Mouse (Mus musculus) frontal cortex, postnatal 10 days (tissue): ENCODE results near the gene Atg10.

Source experiments
- DNase-seq, 2 experiments: peaks; one replicate each; pipeline ENCODE4 v3.0.0; 2022; ENCODE audit warnings: low spot score in 2 of 2, mixed read lengths in 1 of 2

The Atg10 gene

DNA sequence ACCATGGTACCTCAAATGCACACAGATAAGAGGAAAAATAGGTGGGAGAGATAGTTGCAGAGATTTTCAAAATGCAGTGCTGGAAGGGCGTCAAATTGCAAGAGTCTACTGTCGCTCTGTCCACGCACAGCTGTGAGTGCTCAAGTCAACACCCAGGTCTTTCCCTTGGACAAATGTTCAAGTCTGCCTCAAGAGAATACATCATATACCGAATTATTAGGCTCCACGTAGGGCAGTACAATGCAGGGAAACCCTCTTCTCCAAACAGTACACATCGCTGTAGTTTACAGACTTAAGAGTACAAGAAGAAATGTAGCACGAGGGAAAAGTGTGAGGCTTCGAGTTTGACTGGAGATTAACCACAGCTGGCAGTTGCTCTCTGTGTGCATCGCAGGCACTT lies 200.3 kb downstream of the Atg10 start:
- no peak for DNase-seq

DNA sequence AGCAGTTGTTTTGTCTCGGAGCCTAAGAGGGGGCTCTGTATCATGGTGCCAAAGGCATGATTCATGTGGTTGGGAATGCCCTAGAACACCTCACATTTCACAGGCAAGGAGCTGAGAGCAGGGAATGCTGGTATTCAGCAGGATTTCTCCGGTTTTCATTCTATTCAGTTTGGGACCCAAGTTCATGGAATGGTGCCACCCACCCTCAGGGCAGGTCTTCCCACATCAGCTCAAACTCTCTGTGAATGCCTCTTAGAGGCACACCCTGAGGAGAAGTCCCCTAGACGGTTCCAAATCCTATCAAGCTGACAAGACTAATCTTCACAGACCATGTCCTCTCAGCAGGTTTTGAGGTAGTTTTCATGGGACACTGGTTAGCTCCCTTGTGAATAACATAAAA lies 211.9 kb downstream of the Atg10 start:
- DNase-seq = no peak

GRCm38 (mm10) chr13:90995034-90995629 lies 228.6 kb downstream of the Atg10 start:
- DNase-seq = no peak

DNA sequence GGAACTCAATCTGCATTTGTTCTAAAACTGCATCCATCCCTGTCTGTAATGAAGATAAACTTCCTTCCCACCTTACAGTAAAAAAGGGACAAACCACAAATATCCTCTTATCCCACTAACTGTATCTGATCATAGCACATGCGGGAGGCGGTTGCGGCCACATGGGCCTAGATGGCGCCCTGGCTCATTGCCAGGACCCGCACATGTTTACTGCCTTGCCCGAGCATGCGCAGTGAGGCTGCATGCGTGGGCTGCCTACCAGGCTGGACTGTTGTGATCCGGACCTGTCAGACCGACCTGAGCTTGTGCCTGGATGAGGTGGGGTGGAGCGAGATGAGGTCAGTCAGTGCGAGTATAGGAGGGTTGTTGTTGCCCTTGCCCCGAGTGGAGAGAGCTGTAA lies 230.2 kb downstream of the Atg10 start:
- DNase-seq = peak; percentile 17 to 23

DNA sequence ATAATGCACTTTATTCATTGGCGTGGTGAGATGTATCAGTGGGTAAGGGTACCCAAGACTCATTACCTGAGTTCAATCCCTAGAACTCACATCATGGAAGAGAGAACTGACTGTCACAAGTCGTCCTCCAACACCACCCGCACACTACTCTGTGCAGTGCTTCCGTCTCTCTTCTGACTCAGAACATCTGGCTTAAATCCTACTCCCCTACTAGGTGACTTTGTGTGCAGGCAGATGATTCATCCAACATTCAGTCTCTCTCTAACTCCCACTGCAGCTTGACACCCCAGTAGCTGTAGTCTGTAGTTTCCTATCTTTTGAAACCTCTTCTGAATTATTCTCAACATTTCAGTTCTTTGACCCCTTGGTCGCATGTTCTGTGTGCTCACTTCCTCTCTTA lies 230.8 kb downstream of the Atg10 start:
- DNase-seq = no peak

- no peak for DNase-seq
Measured at GRCm38 (mm10) chr13:90988226-90988625, 235.5 kb downstream of the Atg10 start.

- DNase-seq = no peak
Measured at GRCm38 (mm10) chr13:90985417-90985816, 238.4 kb downstream of the Atg10 start.

GRCm38 (mm10) chr13:90984073-90984472 lies 239.7 kb downstream of the Atg10 start:
- DNase-seq = no peak

DNA sequence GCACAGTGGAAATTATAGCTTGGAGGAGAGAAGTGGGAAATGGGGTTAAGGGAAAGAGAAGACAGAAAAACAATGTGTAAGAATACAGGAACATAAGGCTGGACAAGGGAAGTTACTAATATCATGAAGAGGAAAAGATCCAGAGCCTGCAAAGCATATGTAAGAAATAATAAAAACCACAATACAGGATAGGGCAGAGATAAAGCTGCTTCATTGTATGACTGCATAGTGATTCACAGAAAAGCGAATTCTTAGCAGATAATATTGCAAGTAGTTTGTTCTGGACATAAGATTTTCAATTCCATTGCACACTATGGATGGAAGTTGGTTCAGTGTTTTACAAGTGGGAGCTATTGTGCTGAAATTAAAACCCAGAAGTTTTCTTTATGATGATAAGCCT lies 242.0 kb downstream of the Atg10 start:
- no peak for DNase-seq

GRCm38 (mm10) chr13:90980878-90981674 lies 242.7 kb downstream of the Atg10 start:
- DNase-seq = no peak

- no peak for DNase-seq
Measured at GRCm38 (mm10) chr13:90977057-90977456, 246.7 kb downstream of the Atg10 start.

DNA sequence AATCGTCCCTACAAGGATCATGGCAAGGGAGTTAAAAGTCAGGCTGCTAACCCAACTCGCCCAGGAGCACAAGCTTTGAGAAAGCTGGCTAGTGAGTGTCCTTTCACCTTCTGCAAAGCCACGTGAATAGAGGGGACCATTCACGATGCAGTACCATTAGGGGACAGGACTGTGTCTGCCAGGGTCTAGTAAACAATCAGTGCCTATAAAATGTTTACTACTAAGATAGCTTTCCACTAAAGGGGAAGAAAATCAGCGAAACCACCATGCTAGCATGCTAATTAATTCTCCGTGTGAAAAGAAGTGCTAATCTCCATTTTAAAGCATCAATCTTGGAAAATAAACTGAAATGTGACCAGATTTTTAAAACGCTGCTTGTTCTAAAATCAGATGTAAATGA lies 250.4 kb downstream of the Atg10 start:
- no peak for DNase-seq

DNA sequence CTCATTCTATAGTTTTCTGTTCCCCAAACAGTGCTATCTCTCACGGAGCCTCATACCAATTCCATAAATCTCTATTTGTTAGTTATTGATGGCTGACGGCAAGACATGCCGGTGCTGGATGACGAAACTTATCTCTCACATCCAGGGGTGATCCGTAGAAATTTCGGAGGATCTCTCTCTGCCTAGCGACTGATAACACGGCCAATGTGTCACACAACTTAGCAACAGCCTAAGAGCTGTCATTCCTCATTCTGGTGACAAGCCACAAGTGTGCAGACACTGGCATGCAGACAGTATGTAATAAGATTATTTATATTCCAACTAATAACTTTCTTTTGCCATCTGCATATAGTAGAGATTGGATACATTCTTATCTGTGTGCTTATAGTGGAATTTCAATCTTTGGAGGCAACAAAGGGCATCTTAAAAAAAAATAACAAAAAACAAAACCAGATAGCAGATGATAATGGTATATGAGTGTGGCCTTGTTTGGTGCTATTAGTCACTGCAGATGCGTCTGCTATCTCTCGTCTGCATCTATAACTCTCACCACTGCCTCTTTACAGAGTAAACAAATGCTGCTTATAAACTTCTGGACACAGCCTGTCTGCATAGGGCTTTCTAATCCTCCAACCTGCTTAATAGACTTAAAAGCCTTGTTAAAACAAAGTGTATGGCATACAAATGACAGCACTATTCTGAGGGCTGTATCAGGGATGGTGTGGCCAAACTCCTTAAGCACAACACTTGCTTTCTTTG lies 253.3 kb downstream of the Atg10 start:
- DNase-seq = no peak

DNA sequence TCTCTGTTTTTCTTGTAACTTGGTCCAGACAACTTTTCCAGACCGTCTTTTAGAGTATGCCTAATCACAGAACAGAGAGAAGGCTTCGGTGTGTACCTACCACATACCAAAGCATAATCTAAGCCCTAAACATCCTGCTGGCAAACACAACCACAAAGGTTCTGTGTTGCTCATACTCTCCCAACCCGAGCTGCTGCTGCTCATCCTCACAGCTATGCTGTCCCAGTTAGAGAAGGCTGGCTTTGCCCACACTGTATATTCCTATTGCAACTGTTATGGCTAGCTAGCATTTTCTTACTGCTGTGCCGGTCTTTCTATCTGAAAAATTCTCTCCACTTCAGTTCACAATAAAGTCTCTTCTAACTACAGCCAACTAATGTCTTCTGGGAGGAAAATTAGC lies 254.8 kb downstream of the Atg10 start:
- DNase-seq = no peak

DNA sequence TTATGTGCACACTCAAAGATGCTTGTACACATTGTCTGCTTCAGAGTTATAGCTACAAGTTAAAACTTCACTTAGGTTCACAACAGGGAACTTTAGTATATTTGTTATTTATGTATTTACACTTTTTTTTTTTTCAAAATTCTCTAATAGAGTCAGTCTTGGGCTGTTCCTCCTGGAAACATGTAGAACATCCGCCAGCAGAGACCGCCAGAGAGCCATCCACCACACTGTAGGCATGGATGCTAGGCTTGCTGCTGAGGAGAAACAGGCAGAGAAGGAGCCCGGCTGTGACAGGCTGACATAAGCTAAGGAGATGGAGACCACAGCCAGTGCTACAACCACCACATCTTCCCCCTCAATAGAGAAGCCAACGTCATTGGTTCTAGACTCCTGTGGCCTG lies 256.3 kb downstream of the Atg10 start:
- peak; percentile 72 to 85 for DNase-seq

DNA sequence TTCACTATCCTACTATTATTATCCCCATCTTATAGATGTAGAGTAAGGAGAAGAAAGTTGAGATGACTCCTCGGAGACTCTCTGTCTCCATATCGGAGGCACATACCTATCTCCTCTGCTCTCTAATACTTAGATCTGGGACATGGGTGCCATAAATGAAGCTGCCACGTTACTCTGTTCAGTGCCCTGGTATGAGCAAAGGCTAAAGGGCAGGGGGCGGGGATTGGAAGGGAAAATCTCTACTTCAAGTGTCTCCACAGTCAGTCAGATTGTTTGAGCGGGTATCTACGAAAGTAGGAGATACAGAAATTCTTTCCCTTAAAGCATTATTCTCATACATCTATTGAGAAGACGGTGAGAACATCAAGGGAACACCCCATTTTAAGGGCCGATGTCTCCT lies 257.8 kb downstream of the Atg10 start:
- no peak for DNase-seq

DNA sequence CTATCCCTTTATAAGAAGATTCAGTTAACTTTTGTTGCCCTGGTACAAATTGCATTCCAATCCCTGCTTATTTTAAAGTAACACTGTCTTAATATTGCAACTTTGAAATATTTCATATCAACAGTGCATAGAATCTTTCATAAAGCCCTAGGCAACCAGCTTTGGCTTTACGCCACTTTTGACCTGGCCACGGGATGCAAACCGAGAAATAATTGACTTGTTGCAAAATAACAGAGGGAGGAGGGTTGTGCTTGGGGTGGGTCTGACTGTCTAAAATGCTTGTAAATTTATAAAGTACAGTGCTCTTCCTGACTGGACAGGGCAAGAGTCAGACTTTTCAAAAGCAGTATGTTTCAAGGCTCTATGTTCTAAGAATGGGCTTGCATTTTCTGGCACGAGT lies 259.3 kb downstream of the Atg10 start:
- DNase-seq = no peak

DNA sequence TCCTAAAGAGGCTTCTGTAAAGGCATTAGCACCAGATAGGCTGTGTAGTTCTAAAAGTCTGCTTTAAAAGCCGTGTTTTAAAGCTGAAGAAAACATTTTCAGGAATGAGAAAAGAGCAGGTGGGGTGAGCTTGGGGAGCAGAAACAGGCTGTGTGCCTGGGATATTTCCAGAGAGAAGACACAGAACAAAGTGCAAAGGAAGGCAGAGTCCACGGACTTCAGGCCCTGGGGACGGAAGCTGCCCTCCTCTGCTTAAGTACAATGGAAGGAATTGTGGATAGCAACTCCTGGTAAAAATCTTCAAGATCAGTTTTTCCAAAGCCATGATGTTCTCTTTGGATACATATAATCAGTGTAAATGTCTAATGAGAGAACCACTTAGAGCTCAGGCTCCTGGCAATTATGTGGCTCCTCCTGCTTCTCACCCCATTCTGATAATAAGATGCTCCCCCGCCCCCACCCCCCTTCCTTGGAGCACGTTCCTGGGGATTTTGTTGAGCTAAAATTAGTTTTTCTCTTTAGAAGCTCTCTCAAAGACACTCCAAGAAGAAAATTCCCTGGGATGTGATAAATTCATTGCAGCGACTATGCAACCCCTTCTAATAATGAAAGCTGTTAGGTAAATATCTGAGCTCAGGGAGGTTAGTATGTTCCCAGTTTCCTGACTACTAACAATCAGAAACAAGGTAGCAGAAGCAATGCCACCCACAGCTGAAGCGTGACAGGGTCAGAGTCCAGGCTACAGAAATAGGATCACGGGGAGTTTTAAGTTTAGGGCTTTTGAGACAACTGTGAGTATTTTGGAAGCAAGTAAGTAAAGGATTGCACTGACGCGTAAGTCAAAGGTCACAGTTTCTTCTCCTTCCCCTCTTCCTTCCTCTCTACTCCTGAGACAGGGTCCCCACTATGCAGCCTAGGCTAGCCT lies 260.7 kb downstream of the Atg10 start:
- no peak for DNase-seq

DNA sequence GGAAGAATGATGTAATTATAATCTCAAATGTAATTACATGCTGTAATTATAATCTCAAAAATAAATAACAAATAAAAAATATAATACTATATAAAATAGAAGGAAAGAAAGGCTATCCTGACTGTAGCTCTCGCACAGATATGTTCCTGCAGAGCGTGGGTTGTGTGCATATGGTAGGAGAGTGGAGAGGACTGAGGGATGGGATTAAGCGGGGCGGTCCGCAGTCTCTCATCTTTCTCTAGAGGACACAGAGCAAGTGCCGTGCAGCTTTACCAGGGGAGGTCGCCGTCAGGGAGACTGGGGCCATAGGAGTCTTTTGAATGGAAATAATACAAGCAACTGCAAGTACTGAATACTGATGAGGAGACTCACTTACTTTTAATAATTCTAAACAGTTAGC lies 263.2 kb downstream of the Atg10 start:
- DNase-seq = no peak

DNA sequence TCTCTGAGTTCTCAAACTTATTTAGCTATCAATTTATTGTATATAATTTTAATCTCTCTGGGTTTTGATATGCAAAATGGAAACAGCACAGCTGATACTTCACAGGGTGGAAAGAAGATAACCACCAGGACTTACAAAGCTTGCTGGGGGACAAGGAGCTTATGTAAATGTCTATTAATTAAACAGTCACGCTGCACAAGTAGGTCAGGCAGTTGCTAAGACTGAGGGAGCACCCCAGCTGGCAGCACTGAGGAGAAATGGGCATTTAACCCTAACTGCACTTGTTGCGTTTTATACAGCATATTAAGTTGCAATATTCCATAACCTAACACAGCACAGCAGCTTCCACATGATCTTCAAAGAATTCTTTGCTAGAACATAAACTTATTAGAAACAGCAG lies 264.9 kb downstream of the Atg10 start:
- DNase-seq = no peak

DNA sequence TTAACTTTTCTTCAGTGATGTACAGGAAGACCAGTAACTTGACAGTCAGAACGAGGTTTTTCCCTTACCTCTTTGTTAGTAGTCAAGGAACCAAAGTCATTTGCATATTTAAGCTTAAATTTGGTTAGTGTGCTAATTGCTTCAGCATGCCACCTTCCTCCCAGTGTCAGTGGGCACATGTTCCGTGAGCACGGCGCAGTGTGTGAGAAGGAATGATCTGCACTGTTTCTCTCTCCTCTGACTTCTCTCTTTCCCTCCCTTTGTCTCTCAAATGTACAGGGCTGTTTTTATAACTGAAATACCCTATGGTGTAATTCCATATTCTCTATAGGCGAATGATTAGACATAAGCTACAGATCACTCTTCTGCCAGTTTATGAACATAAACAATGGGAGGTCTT lies 284.2 kb downstream of the Atg10 start:
- DNase-seq = no peak

DNA sequence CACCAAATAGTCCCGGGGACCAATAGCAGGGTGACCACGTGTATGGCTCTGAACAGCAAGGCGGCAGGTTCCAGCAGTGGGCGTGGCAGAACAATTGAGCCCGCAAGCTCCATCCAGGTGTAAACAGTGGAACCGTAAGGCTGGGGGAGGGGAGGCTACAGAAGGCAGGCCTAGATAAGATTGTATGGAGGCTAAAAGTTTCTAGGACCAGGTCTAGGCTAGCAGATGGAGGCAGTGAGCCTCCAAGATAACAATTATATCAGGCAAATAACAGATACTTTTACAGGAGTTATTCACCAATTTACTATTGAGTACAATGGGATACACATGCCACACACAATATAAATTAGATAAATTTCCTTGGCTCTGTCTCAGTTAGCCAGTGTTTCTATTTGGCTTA lies 284.6 kb downstream of the Atg10 start:
- DNase-seq = no peak
